Mouse (Mus musculus): ENCODE data around the gene Siglecg. TPM values are rescaled to one million over a fixed set of nuclear protein-coding genes. Genes with fewer than 3 reads are reported as not detected.
"Not testable (repeated sequence)": the region's sequence is repeated elsewhere in the genome, so short reads cannot be mapped to it uniquely, and the experiment has no call there.

Gene Siglecg
- total and polyA plus RNA-seq, 3 experiments = 0.18 to 3.2 (median 0.50) TPM

DNA sequence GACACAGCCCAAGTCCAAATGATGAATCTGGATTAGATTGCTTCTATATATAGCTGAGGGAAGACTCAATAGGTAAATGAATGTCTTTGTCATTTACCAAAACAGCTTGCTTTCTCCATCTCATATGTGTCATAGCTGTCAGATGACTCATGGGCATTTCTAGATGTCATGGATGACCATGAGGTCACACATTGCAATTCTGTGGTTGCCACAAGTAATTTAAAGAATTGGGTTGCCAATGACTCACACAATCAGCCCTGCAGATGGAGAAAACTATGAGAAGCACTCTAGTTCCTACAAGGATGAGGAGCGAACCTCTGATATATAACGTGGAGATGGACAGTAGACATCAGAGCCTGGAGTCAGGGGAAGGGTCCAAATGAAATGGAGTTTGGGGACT lies 8.5 kb upstream of the Siglecg start:
- no peak overlapping the region for H3K9ac ChIP-seq (ENCODE audit: low read depth, low read length)
- 70% methylated on average over 2 of the region's 2 CpGs for WGBS
- no peak overlapping the region for H3K27ac ChIP-seq
- TF ChIP-seq POLR2A (IDR thresholded peaks at IDR 0.05; ENCODE audit: insufficient read depth, low read depth, low read length) (no peak), CTCF (IDR thresholded peaks at IDR 0.05) (no peak), EP300 (IDR thresholded peaks at IDR 0.05; ENCODE audit: insufficient read depth, low read depth, low read length) (no peak)
- no peaks in the 10 kb centered on the region for H3K27me3 ChIP-seq (ENCODE audit: control insufficient read depth, insufficient read depth, low read length)
- intact Hi-C loops (cut with DNase I) = no loop called here
- no peaks in the 10 kb centered on the region for H3K36me3 ChIP-seq (ENCODE audit: control insufficient read depth, insufficient read depth, low read length)
- no peak for DNase-seq
- no peak overlapping the region for H3K4me3 ChIP-seq
- H3K4me1 ChIP-seq (ENCODE audit: control insufficient read depth, insufficient read depth, low read length) = no peaks in the 10 kb centered on the region
- no peaks in the 10 kb centered on the region for H3K79me2 ChIP-seq (replicated peaks; ENCODE audit: control insufficient read depth, insufficient read depth, low read length)

DNA sequence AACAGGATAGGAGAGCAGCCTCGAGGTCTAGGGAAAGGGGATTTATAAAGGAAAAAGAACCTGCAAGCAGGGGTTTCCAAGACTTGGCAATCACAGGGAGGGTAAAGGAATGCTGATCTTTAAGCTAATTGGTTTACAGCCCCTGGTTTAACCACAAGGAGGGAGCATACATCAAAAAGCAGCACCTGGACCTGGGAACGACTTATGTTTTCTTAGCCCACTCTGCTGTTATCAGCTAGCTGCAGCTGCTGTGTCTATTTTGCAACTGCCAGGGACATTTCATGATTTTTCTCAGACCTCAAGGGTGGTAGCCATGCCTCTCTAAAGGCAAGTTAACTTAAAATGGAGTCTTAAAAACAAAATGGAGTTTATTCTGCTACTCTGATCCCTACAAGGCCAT lies 5.3 kb upstream of the Siglecg start:
- no peak for TF ChIP-seq EP300 (IDR thresholded peaks at IDR 0.05; ENCODE audit: insufficient read depth, low read depth, low read length)
- no peak for TF ChIP-seq POLR2A (IDR thresholded peaks at IDR 0.05; ENCODE audit: insufficient read depth, low read depth, low read length)
- TF ChIP-seq CTCF (IDR thresholded peaks at IDR 0.05) = no peak
- Histone ChIP-seq H3K4me3 (no peak overlapping the region), H3K79me2 (replicated peaks; ENCODE audit: control insufficient read depth, insufficient read depth, low read length) (no peaks in the 10 kb centered on the region), H3K36me3 (ENCODE audit: control insufficient read depth, insufficient read depth, low read length) (no peaks in the 10 kb centered on the region), H3K4me1 (ENCODE audit: control insufficient read depth, insufficient read depth, low read length) (no peaks in the 10 kb centered on the region), H3K27me3 (ENCODE audit: control insufficient read depth, insufficient read depth, low read length) (no peaks in the 10 kb centered on the region), H3K27ac (no peak overlapping the region), H3K9ac (ENCODE audit: low read depth, low read length) (no peak overlapping the region)
- DNase-seq = no peak
- WGBS = 17% methylated on average over 2 of the region's 2 CpGs
- intact Hi-C loops (cut with DNase I) = no loop called here

DNA sequence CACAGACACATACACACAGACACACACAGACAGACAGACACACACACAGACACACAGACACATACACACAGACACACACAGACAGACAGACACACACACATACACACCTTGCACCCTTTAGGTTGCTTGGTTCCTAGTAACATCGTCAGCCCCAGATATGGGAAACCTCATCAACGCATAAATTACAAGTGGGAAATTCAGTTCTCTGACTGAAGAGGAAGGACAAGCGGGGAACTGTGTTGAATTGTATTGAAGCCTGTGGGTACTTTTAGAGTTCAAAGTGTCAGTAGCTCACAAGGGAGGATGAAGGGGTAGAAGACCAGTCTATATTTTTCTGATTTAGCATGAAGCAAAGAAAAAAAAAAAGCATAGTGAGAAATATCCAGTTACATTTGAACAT lies 431 bp upstream of the Siglecg start:
- no peaks in the 10 kb centered on the region for H3K27me3 ChIP-seq (ENCODE audit: control insufficient read depth, insufficient read depth, low read length)
- H3K9ac ChIP-seq (ENCODE audit: low read depth, low read length) = no peak overlapping the region
- H3K79me2 ChIP-seq (replicated peaks; ENCODE audit: control insufficient read depth, insufficient read depth, low read length) = no peaks in the 10 kb centered on the region
- WGBS = 79% methylated on average over 3 of the region's 3 CpGs
- H3K27ac ChIP-seq = no peak overlapping the region
- H3K4me1 ChIP-seq (ENCODE audit: control insufficient read depth, insufficient read depth, low read length) = no peaks in the 10 kb centered on the region
- intact Hi-C loops (cut with DNase I) = no loop called here
- H3K4me3 ChIP-seq = no peak overlapping the region
- no peaks in the 10 kb centered on the region for H3K36me3 ChIP-seq (ENCODE audit: control insufficient read depth, insufficient read depth, low read length)
- no peak for TF ChIP-seq CTCF (IDR thresholded peaks at IDR 0.05)
- no peak for TF ChIP-seq EP300 (IDR thresholded peaks at IDR 0.05; ENCODE audit: insufficient read depth, low read depth, low read length)
- TF ChIP-seq POLR2A (IDR thresholded peaks at IDR 0.05; ENCODE audit: insufficient read depth, low read depth, low read length) = no peak
- DNase-seq = no peak

DNA sequence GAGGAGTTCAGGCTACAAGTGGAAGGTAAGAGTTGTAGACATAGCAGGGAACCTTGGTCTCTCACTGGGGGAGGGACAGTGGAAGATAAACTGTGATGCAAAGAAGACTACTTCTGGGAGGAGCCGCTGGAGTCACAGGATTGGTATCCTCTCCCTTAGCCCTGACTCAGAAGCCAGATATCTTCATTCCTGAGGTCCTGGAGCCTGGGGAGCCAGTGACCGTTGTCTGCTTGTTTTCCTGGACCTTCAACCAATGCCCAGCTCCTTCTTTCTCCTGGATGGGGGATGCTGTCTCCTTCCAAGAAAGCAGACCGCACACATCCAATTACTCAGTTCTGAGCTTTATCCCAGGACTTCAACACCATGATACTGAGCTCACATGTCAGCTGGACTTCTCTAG lies 1.1 kb downstream of the Siglecg start:
- Histone ChIP-seq H3K79me2 (replicated peaks; ENCODE audit: control insufficient read depth, insufficient read depth, low read length) (no peaks in the 10 kb centered on the region), H3K27me3 (ENCODE audit: control insufficient read depth, insufficient read depth, low read length) (no peaks in the 10 kb centered on the region), H3K4me1 (ENCODE audit: control insufficient read depth, insufficient read depth, low read length) (no peaks in the 10 kb centered on the region), H3K36me3 (ENCODE audit: control insufficient read depth, insufficient read depth, low read length) (no peaks in the 10 kb centered on the region), H3K27ac (no peak overlapping the region), H3K4me3 (no peak overlapping the region), H3K9ac (ENCODE audit: low read depth, low read length) (no peak overlapping the region)
- intact Hi-C loops (cut with DNase I) = no loop called here
- no peak for DNase-seq
- TF ChIP-seq CTCF (IDR thresholded peaks at IDR 0.05) (no peak), EP300 (IDR thresholded peaks at IDR 0.05; ENCODE audit: insufficient read depth, low read depth, low read length) (no peak), POLR2A (IDR thresholded peaks at IDR 0.05; ENCODE audit: insufficient read depth, low read depth, low read length) (no peak)
- WGBS = 57% methylated on average over 3 of the region's 3 CpGs

DNA sequence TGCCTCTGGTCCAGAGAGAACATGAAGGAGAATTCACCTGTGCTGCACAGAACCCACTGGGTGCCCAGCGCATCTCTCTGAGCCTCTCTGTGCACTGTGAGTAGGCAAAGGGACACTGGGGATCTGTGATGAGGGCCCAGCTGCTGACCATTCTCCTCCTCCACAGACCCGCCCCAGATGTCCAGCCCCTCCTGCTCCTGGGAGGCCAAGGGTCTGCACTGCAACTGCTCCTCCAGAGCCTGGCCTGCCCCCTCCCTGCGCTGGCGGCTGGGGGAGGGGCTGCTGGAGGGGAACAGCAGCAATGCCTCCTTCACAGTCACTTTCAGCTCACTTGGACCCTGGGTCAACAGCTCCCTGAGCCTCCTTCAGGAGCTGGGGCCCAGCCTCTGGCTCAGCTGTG lies 3.7 kb downstream of the Siglecg start:
- DNase-seq; H3K4me1 ChIP-seq (ENCODE audit: control insufficient read depth, insufficient read depth, low read length); H3K79me2 ChIP-seq (replicated peaks; ENCODE audit: control insufficient read depth, insufficient read depth, low read length); H3K27me3 ChIP-seq (ENCODE audit: control insufficient read depth, insufficient read depth, low read length); H3K27ac ChIP-seq; H3K9ac ChIP-seq (ENCODE audit: low read depth, low read length); H3K4me3 ChIP-seq; intact Hi-C loops (cut with DNase I); H3K36me3 ChIP-seq (ENCODE audit: control insufficient read depth, insufficient read depth, low read length): not testable (repeated sequence)
- 39% methylated on average over 4 of the region's 4 CpGs for WGBS

DNA sequence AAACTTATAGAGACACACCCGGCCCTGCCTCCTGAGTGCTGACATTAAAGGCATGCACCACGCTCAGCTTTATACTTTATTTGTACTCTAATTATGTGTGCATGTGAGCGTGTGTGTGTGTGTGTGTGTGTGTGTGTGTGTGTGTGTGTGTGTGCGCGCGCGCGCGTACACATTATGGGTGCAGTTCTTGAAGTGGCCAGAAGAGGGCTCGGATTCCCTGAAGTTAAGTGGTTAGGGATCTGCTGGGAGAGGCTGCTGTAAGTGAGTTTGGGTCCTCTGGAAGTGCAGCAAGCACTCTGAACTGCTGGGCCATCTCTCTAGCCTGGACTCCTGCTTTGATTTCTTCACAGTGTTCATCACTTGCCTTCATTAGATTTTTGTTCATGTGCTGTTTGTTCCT lies 9.3 kb downstream of the Siglecg start:
- intact Hi-C loops (cut with DNase I) = no loop called here
- H3K9ac ChIP-seq (ENCODE audit: low read depth, low read length) = no peak overlapping the region
- DNase-seq = no peak
- WGBS = 88% methylated on average over 10 of the region's 10 CpGs
- H3K79me2 ChIP-seq (replicated peaks; ENCODE audit: control insufficient read depth, insufficient read depth, low read length) = no peaks in the 10 kb centered on the region
- H3K4me1 ChIP-seq (ENCODE audit: control insufficient read depth, insufficient read depth, low read length) = no peaks in the 10 kb centered on the region
- H3K27me3 ChIP-seq (ENCODE audit: control insufficient read depth, insufficient read depth, low read length) = no peaks in the 10 kb centered on the region
- H3K27ac ChIP-seq = no peak overlapping the region
- TF ChIP-seq EP300 (IDR thresholded peaks at IDR 0.05; ENCODE audit: insufficient read depth, low read depth, low read length) (no peak), CTCF (IDR thresholded peaks at IDR 0.05) (no peak), POLR2A (IDR thresholded peaks at IDR 0.05; ENCODE audit: insufficient read depth, low read depth, low read length) (no peak)
- no peaks in the 10 kb centered on the region for H3K36me3 ChIP-seq (ENCODE audit: control insufficient read depth, insufficient read depth, low read length)
- no peak overlapping the region for H3K4me3 ChIP-seq

All from heart, adult 2 months (tissue).